ENCODE assay signal across 15 mouse cellular contexts in genomic region chr10:36383331-36383730, GRCm38 (mm10).
"Had no signal": no experiment of that assay in that cellular context is flagged by ENCODE, and none has a peak within 500 bp of the region (broad histone marks: within the 10 kb centered on the region; RNA-seq: fewer than 3 reads in every experiment).

No protein-coding gene starts in this region.

- DNase-seq: kidney, postnatal 14 days; liver; liver, embryonic 13.5 days; liver, postnatal 0 days; lung, postnatal 14 days; right cerebral cortex, postnatal 4 days; spleen, adult 18-20 months; thymus, adult 18-20 months; thymus, postnatal 14 days had no signal

- ATAC-seq: liver, postnatal 0 days had no signal

- H3K9me3 ChIP-seq: kidney, embryonic 15.5 days; limb, embryonic 12.5 days; liver, embryonic 13.5 days; lung, embryonic 15.5 days; midbrain, embryonic 12.5 days; neural tube, embryonic 15.5 days had no signal

- H3K4me3 ChIP-seq: kidney, embryonic 15.5 days; limb, embryonic 12.5 days; liver, embryonic 13.5 days; lung, embryonic 15.5 days; midbrain, embryonic 12.5 days; myocyte; neural tube, embryonic 15.5 days had no signal

- H3K4me2 ChIP-seq: kidney, embryonic 15.5 days; limb, embryonic 12.5 days; liver, embryonic 13.5 days; lung, embryonic 15.5 days; midbrain, embryonic 12.5 days; neural tube, embryonic 15.5 days had no signal

- H3K27me3 ChIP-seq: kidney, embryonic 15.5 days; limb, embryonic 12.5 days; liver, embryonic 13.5 days; lung, embryonic 15.5 days; midbrain, embryonic 12.5 days; neural tube, embryonic 15.5 days had no signal

- H3K4me1 ChIP-seq: kidney, embryonic 15.5 days; limb, embryonic 12.5 days; liver, embryonic 13.5 days; lung, embryonic 15.5 days; midbrain, embryonic 12.5 days; neural tube, embryonic 15.5 days had no signal

- H3K9ac ChIP-seq: kidney, embryonic 15.5 days; limb, embryonic 12.5 days; liver, embryonic 13.5 days; liver, postnatal 0 days; lung, embryonic 15.5 days; midbrain, embryonic 12.5 days; neural tube, embryonic 15.5 days had no signal

- H3K36me3 ChIP-seq: kidney, embryonic 15.5 days; limb, embryonic 12.5 days; liver, embryonic 13.5 days; lung, embryonic 15.5 days; midbrain, embryonic 12.5 days; neural tube, embryonic 15.5 days had no signal

- H3K27ac ChIP-seq: kidney, embryonic 15.5 days; limb, embryonic 12.5 days; liver, embryonic 13.5 days; lung, embryonic 15.5 days; midbrain, embryonic 12.5 days; neural tube, embryonic 15.5 days had no signal
